Mouse (Mus musculus) heart, embryonic 10.5 days (tissue): ENCODE results near the gene Taar2. TPM values are rescaled to one million over a fixed set of nuclear protein-coding genes. Genes with fewer than 3 reads are reported as not detected.

ENCODE experiments used
- polyA plus RNA-seq: library from polyadenylated mRNA; unstranded; fragments of >200 nt; fragmentation: Nextera tagmentation; extraction: Ambion mirVana; gene quantifications from 2 replicates; pipeline ENCODE4 v1.2.1, GENCODE M21; 2016

Taar2 gene
- polyA plus RNA-seq, 1 experiment from 2014 or later, result not detected

Other genes starting within 250 kb of the Taar2 start
- 94.5 and 118 TPM in 2 replicates for gene Rps12, start 151.3 kb upstream of the Taar2 start, polyA plus RNA-seq
- 5.6 and 7.1 TPM in 2 replicates for gene Slc18b1, start 141.6 kb upstream of the Taar2 start, polyA plus RNA-seq
- gene Vnn3, start 87.1 kb upstream of the Taar2 start, polyA plus RNA-seq, result not detected in 2 replicates
- gene Vnn1, start 43.9 kb upstream of the Taar2 start, polyA plus RNA-seq, result 12.3 and 12.4 TPM in 2 replicates
- gene Taar1, start 18.2 kb upstream of the Taar2 start, polyA plus RNA-seq, result not detected in 2 replicates
- gene Taar3, start 11.0 kb downstream of the Taar2 start, polyA plus RNA-seq, result not detected in 2 replicates
- not detected in 2 replicates for gene Taar4, start 21.9 kb downstream of the Taar2 start, polyA plus RNA-seq
- gene Taar5, start 32.1 kb downstream of the Taar2 start, polyA plus RNA-seq, result not detected in 2 replicates
- not detected in 2 replicates for gene Taar6, start 47.1 kb downstream of the Taar2 start, polyA plus RNA-seq
- not detected in 2 replicates for gene Taar7a, start 54.9 kb downstream of the Taar2 start, polyA plus RNA-seq
- gene Taar7b, start 61.4 kb downstream of the Taar2 start, polyA plus RNA-seq, result not detected in 2 replicates
- gene Taar7d, start 88.7 kb downstream of the Taar2 start, polyA plus RNA-seq, result not detected in 2 replicates
- gene Taar7e, start 99.0 kb downstream of the Taar2 start, polyA plus RNA-seq, result not detected in 2 replicates
- gene Taar7f, start 110.9 kb downstream of the Taar2 start, polyA plus RNA-seq, result not detected in 2 replicates
- not detected in 2 replicates for gene Taar8a, start 137.9 kb downstream of the Taar2 start, polyA plus RNA-seq
- not detected in 2 replicates for gene Taar8b, start 153.7 kb downstream of the Taar2 start, polyA plus RNA-seq
- not detected in 2 replicates for gene Taar8c, start 163.3 kb downstream of the Taar2 start, polyA plus RNA-seq
- gene Taar9, start 171.0 kb downstream of the Taar2 start, polyA plus RNA-seq, result not detected in 2 replicates
- gene Stx7, start 210.7 kb downstream of the Taar2 start, polyA plus RNA-seq, result 78.7 and 81.8 TPM in 2 replicates